Mouse (Mus musculus) Patski (cell line): ENCODE data around the gene Apol11b. TPM values are rescaled to one million over a fixed set of nuclear protein-coding genes. Genes with fewer than 3 reads are reported as not detected.
"Not testable (repeated sequence)": the region's sequence is repeated elsewhere in the genome, so short reads cannot be mapped to it uniquely, and the experiment has no call there.

Experiments used
- ATAC-seq: fragments of 100-300 bp; one replicate; pipeline ENCODE4 v1.8.0; 2021
- CTCF ChIA-PET: fragments of 350-600 bp; sonication (Branson Sonifier 250); formaldehyde crosslinking; loops from one replicate; lab custom pipeline; 2022; ENCODE audit warnings: inconsistent platforms; lab: Charles Lee
- POLR2A ChIA-PET: fragments of 350-600 bp; sonication (Branson Sonifier 250); formaldehyde crosslinking; loops from one replicate; lab custom pipeline; 2022; ENCODE audit warnings: antibody characterized with exemption, inconsistent platforms; lab: Charles Lee
- DNase-seq: peaks from one replicate; pipeline ENCODE4 v3.0.0-alpha.2; 2011; ENCODE audit warnings: low read depth, low spot score
- H3K27me3 ChIP-seq: fragments of 371-371 bp; one replicate; pipeline ENCODE4 v1.5.1; 2021
- CTCF ChIP-seq: fragments of 100-300 bp; IDR thresholded peaks from one replicate; pipeline ENCODE4 v1.5.1; 2021
- in situ Hi-C: fragments of 300-500 bp; cut with MboI; formaldehyde crosslinking; loops from 3 replicates; pipeline ENCODE4 v1.11.1; 2018; ENCODE audit warnings: low pct_unique_long_range_greater_than_20kb, mixed read lengths
- polyA plus RNA-seq: library from polyadenylated mRNA; unstranded; gene quantifications from one replicate; pipeline ENCODE4 v1.2.3, GENCODE M21; 2021

Gene Apol11b
- not detected for polyA plus RNA-seq

DNA sequence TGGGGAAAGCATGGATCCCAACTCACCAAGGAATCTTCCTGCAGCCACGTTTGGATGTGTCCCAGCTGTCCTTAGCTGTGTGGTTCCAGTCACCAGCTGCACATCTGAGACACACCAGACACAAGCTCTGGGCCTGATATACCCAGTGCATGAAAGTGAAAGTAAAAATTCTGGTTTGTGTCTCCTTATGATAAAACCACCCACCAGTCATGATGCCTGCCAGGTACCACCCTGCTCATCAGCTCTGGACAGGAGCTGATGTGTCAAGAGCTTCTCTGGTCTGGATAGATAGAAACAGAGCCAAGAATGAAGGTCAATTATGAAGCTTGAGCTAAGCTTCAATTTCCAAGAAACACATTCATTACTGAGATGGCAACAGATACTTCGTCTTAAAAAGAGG lies at the start of gene Apol11b:
Gene Apol11b, minus strand, starts transcription at position 111 of the 400 bp plus-strand sequence.
- POLR2A ChIA-PET, DNase-seq, ATAC-seq, CTCF ChIA-PET, in situ Hi-C loops, H3K27me3 ChIP-seq: not testable (repeated sequence)

DNA sequence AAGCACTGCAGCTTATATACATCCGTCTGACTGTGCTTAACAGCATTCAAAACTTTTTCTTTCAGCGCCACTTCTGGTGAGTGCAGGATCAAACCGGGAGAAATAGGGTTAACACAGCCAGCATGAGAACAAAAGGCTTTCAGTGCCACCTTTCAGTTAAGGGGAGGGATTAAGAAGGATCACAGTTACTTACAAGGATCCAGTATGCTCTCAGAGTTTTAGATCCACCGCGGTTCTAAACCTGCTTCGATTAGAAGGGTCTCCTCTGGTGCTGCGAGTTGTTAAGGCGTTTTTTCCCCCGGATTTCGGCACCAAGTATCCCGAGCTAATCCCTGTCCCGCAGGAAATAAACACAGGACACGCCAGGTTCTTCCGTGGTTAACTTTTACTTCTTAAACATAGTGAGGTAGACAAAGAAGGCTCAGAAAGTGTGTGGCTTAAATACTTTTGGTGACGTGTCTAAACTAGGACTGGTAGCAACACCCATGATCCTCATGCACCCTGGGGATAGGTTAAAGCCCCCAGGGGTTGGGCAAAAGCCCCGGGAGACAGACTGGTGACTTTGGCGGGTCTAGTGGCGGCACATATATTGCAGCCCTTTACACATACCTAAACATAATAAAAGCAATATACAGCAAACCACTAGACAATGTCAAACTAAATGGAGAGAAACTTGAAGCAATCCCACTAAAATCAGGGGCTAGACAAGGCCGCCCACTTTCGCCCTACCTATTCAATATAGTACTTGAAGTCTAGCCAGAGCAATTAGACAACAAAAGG lies 48.6 kb upstream of the Apol11b start:
- in situ Hi-C loops, result loop anchor here (10.0 kb wide), 1 partner anchor 247 kb away; the partner anchor contains the start of gene Apol7b
- H3K27me3 ChIP-seq, ATAC-seq, POLR2A ChIA-PET, CTCF ChIA-PET, DNase-seq: not testable (repeated sequence)

DNA sequence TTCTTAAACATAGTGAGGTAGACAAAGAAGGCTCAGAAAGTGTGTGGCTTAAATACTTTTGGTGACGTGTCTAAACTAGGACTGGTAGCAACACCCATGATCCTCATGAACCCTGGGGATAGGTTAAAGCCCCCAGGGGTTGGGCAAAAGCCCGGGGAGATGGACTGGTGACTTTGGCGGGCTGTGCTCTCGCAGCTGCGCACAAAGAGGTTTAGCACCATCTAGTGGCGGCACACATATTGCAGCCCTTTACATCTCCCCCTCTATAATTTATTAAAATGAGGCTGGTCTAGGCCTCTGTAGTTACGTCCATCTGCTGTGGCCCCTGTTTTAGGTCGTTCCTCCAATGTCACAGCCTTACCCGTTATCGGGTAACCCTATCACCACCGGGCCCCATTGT lies 40.9 kb upstream of the Apol11b start:
- DNase-seq, CTCF ChIA-PET, in situ Hi-C loops, POLR2A ChIA-PET, ATAC-seq, H3K27me3 ChIP-seq: not testable (repeated sequence)
- TF ChIP-seq CTCF, result peak; percentile 72

DNA sequence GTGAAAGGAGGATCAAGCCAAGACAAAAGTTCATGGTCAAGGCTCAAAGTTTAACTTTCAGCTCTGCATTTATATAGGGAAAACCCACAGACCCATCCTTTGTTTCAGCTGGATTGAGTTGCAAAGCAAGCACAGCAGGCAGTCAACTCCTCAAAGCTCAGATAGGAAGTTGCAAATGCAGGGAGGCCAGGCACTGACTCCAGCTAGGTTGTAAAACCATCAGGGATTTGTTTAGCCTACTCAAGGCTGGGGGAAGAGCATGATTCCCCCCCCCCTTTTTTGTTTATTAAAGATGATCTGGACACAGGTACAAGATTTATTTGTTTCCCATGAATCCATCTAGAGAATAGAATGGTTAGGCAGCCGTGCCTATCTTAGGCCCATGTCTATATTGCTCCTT lies 31.0 kb upstream of the Apol11b start:
- DNase-seq, ATAC-seq, in situ Hi-C loops, CTCF ChIA-PET, H3K27me3 ChIP-seq: not testable (repeated sequence)
- POLR2A ChIA-PET, result interaction anchor here (0.6 kb wide), 1 partner anchor 818 kb away, joined by 3 read pairs; no protein-coding TSS in a partner anchor

DNA sequence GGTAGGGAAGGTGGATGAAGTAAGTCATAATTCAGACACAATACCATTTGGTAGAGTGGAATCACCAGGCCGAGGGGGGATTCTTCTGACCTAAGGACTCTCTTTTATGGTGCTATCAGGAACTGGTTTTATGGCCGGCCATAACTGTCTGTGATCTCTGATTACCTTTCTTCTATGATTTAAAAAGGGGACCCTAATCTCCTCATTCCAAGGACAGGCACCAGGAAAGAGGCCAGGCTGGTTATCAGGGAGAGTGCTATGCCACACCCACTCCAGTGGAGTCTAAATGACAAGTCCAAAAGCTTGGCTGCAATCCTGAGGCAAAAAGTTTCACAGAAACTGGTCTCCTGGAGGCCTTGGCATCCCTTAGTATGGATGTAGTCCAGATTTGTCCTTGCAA lies 18.8 kb upstream of the Apol11b start:
- CTCF ChIA-PET, H3K27me3 ChIP-seq, in situ Hi-C loops, ATAC-seq, POLR2A ChIA-PET, DNase-seq: not testable (repeated sequence)

DNA sequence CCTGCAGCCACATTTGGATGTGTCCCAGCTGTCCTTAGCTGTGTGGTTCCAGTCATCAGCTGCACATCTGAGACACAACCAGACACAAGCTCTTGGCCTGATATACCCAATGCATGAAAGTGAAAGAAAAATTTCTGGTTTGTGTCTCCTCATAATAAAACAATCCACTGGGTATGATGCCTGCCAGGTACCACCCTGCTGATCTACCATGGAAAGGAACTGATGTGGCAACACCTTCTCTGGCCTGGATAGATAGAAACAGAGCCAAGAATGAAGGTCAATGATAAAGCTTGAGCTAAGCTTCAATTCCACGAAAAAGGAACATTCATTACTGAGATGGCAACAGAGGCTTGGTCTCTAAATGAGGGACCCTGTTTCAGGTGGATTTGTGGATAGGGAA lies 16.7 kb upstream of the Apol11b start:
- in situ Hi-C loops, DNase-seq, H3K27me3 ChIP-seq, CTCF ChIA-PET, ATAC-seq, POLR2A ChIA-PET: not testable (repeated sequence)

DNA sequence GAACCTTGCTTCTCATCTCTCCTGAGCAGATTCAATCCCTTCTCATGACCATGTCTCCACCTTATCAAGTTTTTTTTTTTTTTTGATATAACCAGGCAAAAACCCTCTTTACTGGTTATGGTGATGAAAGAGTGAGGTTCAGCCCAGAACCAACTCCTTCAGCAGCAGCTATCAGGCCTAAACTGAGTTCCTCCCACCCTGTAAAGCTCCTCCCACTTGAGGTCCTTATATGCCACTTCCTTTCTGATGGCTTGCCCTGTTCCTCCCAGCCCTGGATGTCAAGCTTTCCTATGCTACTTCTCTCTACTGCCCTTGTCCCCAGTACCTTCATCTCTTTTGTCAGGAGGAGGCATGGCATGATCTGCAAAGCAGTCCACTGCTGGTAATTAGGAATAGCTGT lies 8.1 kb upstream of the Apol11b start:
- DNase-seq, H3K27me3 ChIP-seq, in situ Hi-C loops, POLR2A ChIA-PET, CTCF ChIA-PET, ATAC-seq: not testable (repeated sequence)

DNA sequence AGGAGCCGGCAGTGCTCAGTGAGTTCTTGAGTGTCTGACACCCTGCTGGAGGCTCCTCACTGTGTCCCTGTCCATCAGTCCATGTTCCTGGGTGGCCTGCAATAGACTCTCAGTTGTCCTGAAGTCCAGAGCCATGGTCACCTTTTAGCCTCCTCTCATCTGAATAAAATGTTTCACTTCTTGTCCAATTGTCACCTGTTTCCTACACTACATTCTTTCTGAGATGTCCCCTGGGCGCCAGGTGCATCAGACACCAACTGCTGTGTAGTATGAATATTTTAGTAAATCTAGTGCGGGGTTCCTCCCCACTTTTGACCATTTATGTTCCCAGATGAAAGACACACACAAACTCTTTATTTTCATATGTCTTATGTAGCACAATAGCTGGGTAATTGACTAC lies 13.3 kb downstream of the Apol11b start:
- POLR2A ChIA-PET, DNase-seq, H3K27me3 ChIP-seq, ATAC-seq, in situ Hi-C loops, CTCF ChIA-PET: not testable (repeated sequence)

DNA sequence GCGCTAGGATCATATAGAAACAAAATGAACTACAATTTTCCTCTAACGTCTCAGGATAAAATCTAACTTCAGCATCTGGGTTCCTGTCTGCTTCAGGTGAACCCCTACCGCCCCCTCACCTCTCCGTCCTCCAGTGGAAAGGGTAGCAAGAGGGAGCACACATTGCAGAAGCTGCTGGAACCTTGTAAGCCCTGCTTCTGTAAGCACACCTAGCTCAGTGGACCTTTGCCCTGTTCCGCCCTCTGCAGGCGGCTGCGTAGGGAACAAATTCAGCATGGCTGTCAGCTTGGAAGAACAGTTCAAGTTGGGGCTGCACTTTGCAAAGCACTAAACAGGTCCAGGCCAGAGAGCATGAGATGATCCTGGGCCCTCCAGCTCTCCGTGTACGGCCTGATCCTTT lies 14.4 kb downstream of the Apol11b start:
- H3K27me3 ChIP-seq, in situ Hi-C loops, ATAC-seq, POLR2A ChIA-PET, DNase-seq, CTCF ChIA-PET: not testable (repeated sequence)

DNA sequence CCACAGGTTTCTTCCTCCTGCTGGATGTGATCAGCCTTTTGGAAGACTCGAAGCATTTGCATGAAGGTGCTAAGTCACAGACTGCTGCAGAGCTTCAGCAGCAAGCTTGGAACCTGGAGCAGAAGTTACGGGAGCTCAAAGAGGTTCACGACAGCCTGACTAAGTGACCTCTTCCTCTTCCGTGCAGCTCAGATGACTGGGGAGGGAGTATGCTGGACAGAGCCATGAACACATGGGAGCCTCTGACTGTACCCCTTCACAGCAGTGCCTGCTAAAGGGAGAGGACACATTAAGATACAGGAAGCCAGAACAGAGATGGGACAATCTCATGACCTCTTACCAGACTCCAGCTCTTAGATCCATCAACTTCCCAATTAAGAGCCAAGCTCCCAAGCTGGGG lies 16.6 kb downstream of the Apol11b start:
- ATAC-seq, POLR2A ChIA-PET, in situ Hi-C loops, CTCF ChIA-PET, H3K27me3 ChIP-seq, DNase-seq: not testable (repeated sequence)

DNA sequence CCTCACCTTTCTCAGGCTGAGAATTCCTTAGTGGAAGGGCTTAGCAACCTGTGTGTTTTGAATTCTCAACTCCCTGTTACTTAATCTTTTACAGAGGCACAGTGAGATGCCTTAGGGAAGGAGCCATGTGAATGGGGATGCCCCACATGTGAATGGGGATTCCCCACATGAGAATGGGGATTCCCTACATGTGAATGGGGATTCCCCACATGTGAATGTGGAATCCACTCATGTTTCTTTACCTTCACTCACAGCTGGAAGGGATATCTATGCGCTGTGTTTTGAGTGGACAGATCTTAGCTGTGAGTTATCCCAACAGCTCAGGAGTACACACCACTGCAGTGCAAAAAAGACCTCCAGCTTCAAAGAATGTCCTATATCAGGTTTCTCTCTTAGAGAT lies 18.4 kb downstream of the Apol11b start:
- no peak for DNase-seq
- POLR2A ChIA-PET, result no interaction called here
- TF ChIP-seq CTCF, result no peak
- CTCF ChIA-PET, result no interaction called here
- no peak for ATAC-seq
- in situ Hi-C loops, result no loop called here
- no peaks in the 10 kb centered on the region for H3K27me3 ChIP-seq

DNA sequence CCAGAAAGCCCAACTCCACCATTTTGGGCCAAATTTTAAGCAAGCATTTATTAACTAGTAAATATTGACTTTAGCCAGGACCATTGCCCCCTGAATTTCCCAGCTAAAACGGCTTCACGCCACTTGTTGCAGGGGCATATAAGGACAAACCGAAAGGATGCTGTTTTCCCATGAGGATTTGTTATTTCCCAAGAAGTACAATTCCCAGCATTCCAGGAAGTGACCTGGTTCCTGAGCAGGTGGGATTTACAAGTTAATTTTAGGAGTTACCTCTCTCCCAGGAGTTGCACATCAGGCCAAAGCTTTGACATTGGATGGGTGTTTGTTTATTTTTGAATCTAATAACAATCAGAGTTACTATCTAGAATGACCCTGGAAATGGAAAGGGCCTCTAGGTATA lies 37.0 kb downstream of the Apol11b start:
- in situ Hi-C loops, result no loop called here
- ChIA-PET POLR2A (no interaction called here), CTCF (no interaction called here)
- TF ChIP-seq CTCF, result no peak
- H3K27me3 ChIP-seq, result peaks cover 8% of the 10 kb centered on the region
- DNase-seq (no peak), ATAC-seq (no peak)
